Mouse (Mus musculus) lung, postnatal 14 days (tissue): ENCODE measurements around the gene Gm17175.
"Not testable (repeated sequence)": the region's sequence is repeated elsewhere in the genome, so short reads cannot be mapped to it uniquely, and the experiment has no call there.

Source experiments
- DNase-seq: peaks from one replicate; pipeline ENCODE4 v3.0.0; 2021

The Gm17175 gene

GRCm38 (mm10) chr14:51573963-51574362 is at the start of gene Gm17175:
Gene Gm17175, minus strand, starts transcription at chr14:51574063.
- not testable (repeated sequence) for DNase-seq

GRCm38 (mm10) chr14:51611210-51611609 is 37.3 kb upstream of the Gm17175 start, which contains the start of gene Gm17078:
Gene Gm17078, minus strand, starts transcription at chr14:51611310.
- no peak for DNase-seq

GRCm38 (mm10) chr14:51592039-51592438 is 18.2 kb upstream of the Gm17175 start, which contains the start of gene Gm17174:
Gene Gm17174, minus strand, starts transcription at chr14:51592139.
- not testable (repeated sequence) for DNase-seq

GRCm38 (mm10) chr14:51552490-51552889 is 21.4 kb downstream of the Gm17175 start, which contains the start of gene Gm5622:
Gene Gm5622, plus strand, starts transcription at chr14:51552790.
- DNase-seq, result no peak
